Mouse (Mus musculus) layer of hippocampus, adult 18-20 months (tissue): ENCODE measurements around the gene Igf1r. TPM values are rescaled to one million over a fixed set of nuclear protein-coding genes. Genes with fewer than 3 reads are reported as not detected.
"Not testable (repeated sequence)": the region's sequence is repeated elsewhere in the genome, so short reads cannot be mapped to it uniquely, and the experiment has no call there.

Experiments
- DNase-seq, 2 experiments: peaks; one replicate each; pipeline ENCODE4 v3.0.0; 2022; ENCODE audit warnings: low spot score in 2 of 2
- total RNA-seq, 2 experiments: library from RNA; stranded (reverse); gene quantifications; 2 replicates each; pipeline ENCODE4 v1.2.3; 2021

Igf1r gene
- total RNA-seq, 2 experiments from 2014 or later: 41.5 to 43.0 TPM

- no peak for DNase-seq
These were observed 329.9 kb downstream of the Igf1r start for GRCm38 (mm10) chr7:68282304-68283132.

GRCm38 (mm10) chr7:68283133-68283520 is 330.5 kb downstream of the Igf1r start:
- not testable (repeated sequence) for DNase-seq

Other genes starting within 250 kb of the Igf1r start
- 10 to 100 TPM; 24.5 to 26.1 TPM for gene Synm, start 193.1 kb upstream of the Igf1r start, total RNA-seq